Mouse (Mus musculus): ENCODE results near the gene Rprd1b. TPM values are rescaled to one million over a fixed set of nuclear protein-coding genes. Genes with fewer than 3 reads are reported as not detected.
A peak's percentile ranks its signal among the peaks of the same experiment; 100 is the strongest.

Rprd1b gene
- polyA plus RNA-seq, 1 experiment from 2014 or later, result 20.1 TPM

- POLR2A ChIA-PET, result interaction anchor here (0.7 to 2.0 kb wide), 3 partner anchors 24 to 46 kb away, joined by 3 to 5 read pairs (median 4); no protein-coding TSS in a partner anchor
- no peak for TF ChIP-seq CTCF (IDR thresholded peaks at IDR 0.05)
Measured at GRCm38 (mm10) chr2:158142981-158143380, 114.7 kb downstream of the Rprd1b start.

GRCm38 (mm10) chr2:158143816-158144215, 115.5 kb downstream of the Rprd1b start:
- in situ Hi-C loops (cut with MboI; ENCODE audit: low pct_unique_long_range_greater_than_20kb), result loop anchor here (5.0 kb wide), 1 partner anchor 77 kb away; no protein-coding TSS in a partner anchor
- TF ChIP-seq CTCF (IDR thresholded peaks at IDR 0.05), result no peak
- ATAC-seq (no peak), DNase-seq (ENCODE audit: low read depth, low spot score) (no peak)
- ChIA-PET POLR2A (interaction anchor here (0.6 kb wide), 1 partner anchor 46 kb away, joined by 3 read pairs; no protein-coding TSS in a partner anchor), CTCF (interaction anchor here (1.2 kb wide), 1 partner anchor 37 kb away, joined by 3 read pairs; no protein-coding TSS in a partner anchor)
- no peaks in the 10 kb centered on the region for H3K27me3 ChIP-seq

More at GRCm38 (mm10) chr2:158142981-158143380, 114.7 kb downstream of the Rprd1b start:
- in situ Hi-C loops (cut with MboI; ENCODE audit: low pct_unique_long_range_greater_than_20kb), result loop anchor here (5.0 kb wide), 1 partner anchor 76 kb away; no protein-coding TSS in a partner anchor
- H3K27me3 ChIP-seq, result no peaks in the 10 kb centered on the region
- DNase-seq (ENCODE audit: low read depth, low spot score) (no peak), ATAC-seq (no peak)
- CTCF ChIA-PET, result interaction anchor here (0.7 to 1.2 kb wide), 2 partner anchors 9 to 36 kb away, joined by 3 read pairs; no protein-coding TSS in a partner anchor

- no peaks in the 10 kb centered on the region for H3K27me3 ChIP-seq
- ATAC-seq (no peak), DNase-seq (ENCODE audit: low read depth, low spot score) (no peak)
- POLR2A ChIA-PET, result interaction anchor here (0.6 kb wide), 1 partner anchor 47 kb away, joined by 3 read pairs; no protein-coding TSS in a partner anchor
- TF ChIP-seq CTCF (IDR thresholded peaks at IDR 0.05), result no peak
- CTCF ChIA-PET, result no interaction called here
- in situ Hi-C loops (cut with MboI; ENCODE audit: low pct_unique_long_range_greater_than_20kb), result loop anchor here (5.0 kb wide), 1 partner anchor 77 kb away; no protein-coding TSS in a partner anchor
Measured at GRCm38 (mm10) chr2:158144263-158144662, 116.0 kb downstream of the Rprd1b start.

GRCm38 (mm10) chr2:158144750-158145527, 116.6 kb downstream of the Rprd1b start:
- ChIA-PET CTCF (interaction anchor here (0.9 to 1.3 kb wide), 3 partner anchors 38 to 80 kb away, joined by 3 to 7 read pairs (median 3); no protein-coding TSS in a partner anchor), POLR2A (no interaction called here)
- ATAC-seq, result no peak
- no peaks in the 10 kb centered on the region for H3K27me3 ChIP-seq
- no peak for TF ChIP-seq CTCF (IDR thresholded peaks at IDR 0.05)
- no peak for DNase-seq (ENCODE audit: low read depth, low spot score)
- in situ Hi-C loops (cut with MboI; ENCODE audit: low pct_unique_long_range_greater_than_20kb), result loop anchor here (5.0 kb wide), 1 partner anchor 78 kb away; no protein-coding TSS in a partner anchor

GRCm38 (mm10) chr2:158145528-158146065, 117.3 kb downstream of the Rprd1b start:
- TF ChIP-seq CTCF (IDR thresholded peaks at IDR 0.05), result no peak
- POLR2A ChIA-PET, result no interaction called here

GRCm38 (mm10) chr2:158146223-158146622, 117.9 kb downstream of the Rprd1b start, which contains the start of gene Tgm2:
Tgm2 (minus strand) TSS chr2:158146436.
- ChIA-PET CTCF (interaction anchor here (0.9 to 1.3 kb wide), 3 partner anchors 39 to 81 kb away, joined by 3 to 7 read pairs (median 3); no protein-coding TSS in a partner anchor), POLR2A (no interaction called here)
- DNase-seq (ENCODE audit: low read depth, low spot score) (no peak), ATAC-seq (peak; percentile 66)
- TF ChIP-seq CTCF (IDR thresholded peaks at IDR 0.05), result no peak
- in situ Hi-C loops (cut with MboI; ENCODE audit: low pct_unique_long_range_greater_than_20kb), result no loop called here
- H3K27me3 ChIP-seq, result no peaks in the 10 kb centered on the region

More at GRCm38 (mm10) chr2:158145528-158146065, 117.3 kb downstream of the Rprd1b start:
- in situ Hi-C loops (cut with MboI; ENCODE audit: low pct_unique_long_range_greater_than_20kb), result no loop called here
- CTCF ChIA-PET, result interaction anchor here (0.9 to 1.3 kb wide), 3 partner anchors 38 to 81 kb away, joined by 3 to 7 read pairs (median 3); no protein-coding TSS in a partner anchor
- ATAC-seq, result no peak
- H3K27me3 ChIP-seq, result no peaks in the 10 kb centered on the region
- DNase-seq (ENCODE audit: low read depth, low spot score), result no peak

- H3K27me3 ChIP-seq, result no peaks in the 10 kb centered on the region
- POLR2A ChIA-PET, result no interaction called here
- in situ Hi-C loops (cut with MboI; ENCODE audit: low pct_unique_long_range_greater_than_20kb), result no loop called here
- DNase-seq (ENCODE audit: low read depth, low spot score) (no peak), ATAC-seq (no peak)
- no peak for TF ChIP-seq CTCF (IDR thresholded peaks at IDR 0.05)
- CTCF ChIA-PET, result no interaction called here
Measured at GRCm38 (mm10) chr2:158146971-158147370, 118.7 kb downstream of the Rprd1b start.

- H3K27me3 ChIP-seq, result no peaks in the 10 kb centered on the region
- no peak for TF ChIP-seq CTCF (IDR thresholded peaks at IDR 0.05)
- DNase-seq (ENCODE audit: low read depth, low spot score) (no peak), ATAC-seq (no peak)
- CTCF ChIA-PET, result no interaction called here
- in situ Hi-C loops (cut with MboI; ENCODE audit: low pct_unique_long_range_greater_than_20kb), result no loop called here
- POLR2A ChIA-PET, result no interaction called here
Measured at GRCm38 (mm10) chr2:158151077-158151476, 122.8 kb downstream of the Rprd1b start.

GRCm38 (mm10) chr2:158152685-158153309, 124.5 kb downstream of the Rprd1b start:
- no peaks in the 10 kb centered on the region for H3K27me3 ChIP-seq
- no peak for TF ChIP-seq CTCF (IDR thresholded peaks at IDR 0.05)
- in situ Hi-C loops (cut with MboI; ENCODE audit: low pct_unique_long_range_greater_than_20kb), result no loop called here
- ChIA-PET POLR2A (no interaction called here), CTCF (interaction anchor here (0.9 to 1.7 kb wide), 4 partner anchors 10 to 45 kb away, joined by 3 to 4 read pairs (median 3); no protein-coding TSS in a partner anchor)
- ATAC-seq, result no peak
- no peak for DNase-seq (ENCODE audit: low read depth, low spot score)

- ATAC-seq (no peak), DNase-seq (ENCODE audit: low read depth, low spot score) (no peak)
- ChIA-PET CTCF (interaction anchor here (0.9 to 4.0 kb wide), 5 partner anchors 9 to 89 kb away, joined by 3 to 17 read pairs (median 3); no protein-coding TSS in a partner anchor), POLR2A (interaction anchor here (0.6 kb wide), 1 partner anchor 11 kb away, joined by 4 read pairs; no protein-coding TSS in a partner anchor)
- in situ Hi-C loops (cut with MboI; ENCODE audit: low pct_unique_long_range_greater_than_20kb), result no loop called here
- H3K27me3 ChIP-seq, result no peaks in the 10 kb centered on the region
- TF ChIP-seq CTCF (IDR thresholded peaks at IDR 0.05), result no peak
Measured at GRCm38 (mm10) chr2:158153728-158154343, 125.5 kb downstream of the Rprd1b start.
